Mouse (Mus musculus) kidney, adult 2 months (tissue): ENCODE measurements around the gene Cacna1c.

ENCODE experiments used
- CTCF ChIP-seq: fragments of 200-500 bp; conservative IDR thresholded peaks from 2 replicates; pipeline ENCODE4 v1.5.1; 2011; ENCODE audit warnings: low read depth, mild to moderate bottlenecking, control low read depth, low read length, moderate library complexity, mixed read lengths; ENCODE audit not compliant: insufficient read depth, insufficient read length
- POLR2A ChIP-seq: fragments of 200-500 bp; IDR thresholded peaks from one replicate; pipeline ENCODE4 v1.6.1; 2011; ENCODE audit warnings: low read depth, low read length, control low read depth

- TF ChIP-seq POLR2A, result no peak
- no peak for TF ChIP-seq CTCF
Measured at GRCm38 (mm10) chr6:119199274-119199879, 3.2 kb upstream of the Cacna1c start.
